Mouse (Mus musculus) testis, postnatal 14 days (tissue): Measurements from ENCODE around the gene Ptprr.

ENCODE experiments used
- DNase-seq: peaks from one replicate; pipeline ENCODE4 v3.0.0; 2021; ENCODE audit warnings: low spot score

Gene Ptprr

DNA sequence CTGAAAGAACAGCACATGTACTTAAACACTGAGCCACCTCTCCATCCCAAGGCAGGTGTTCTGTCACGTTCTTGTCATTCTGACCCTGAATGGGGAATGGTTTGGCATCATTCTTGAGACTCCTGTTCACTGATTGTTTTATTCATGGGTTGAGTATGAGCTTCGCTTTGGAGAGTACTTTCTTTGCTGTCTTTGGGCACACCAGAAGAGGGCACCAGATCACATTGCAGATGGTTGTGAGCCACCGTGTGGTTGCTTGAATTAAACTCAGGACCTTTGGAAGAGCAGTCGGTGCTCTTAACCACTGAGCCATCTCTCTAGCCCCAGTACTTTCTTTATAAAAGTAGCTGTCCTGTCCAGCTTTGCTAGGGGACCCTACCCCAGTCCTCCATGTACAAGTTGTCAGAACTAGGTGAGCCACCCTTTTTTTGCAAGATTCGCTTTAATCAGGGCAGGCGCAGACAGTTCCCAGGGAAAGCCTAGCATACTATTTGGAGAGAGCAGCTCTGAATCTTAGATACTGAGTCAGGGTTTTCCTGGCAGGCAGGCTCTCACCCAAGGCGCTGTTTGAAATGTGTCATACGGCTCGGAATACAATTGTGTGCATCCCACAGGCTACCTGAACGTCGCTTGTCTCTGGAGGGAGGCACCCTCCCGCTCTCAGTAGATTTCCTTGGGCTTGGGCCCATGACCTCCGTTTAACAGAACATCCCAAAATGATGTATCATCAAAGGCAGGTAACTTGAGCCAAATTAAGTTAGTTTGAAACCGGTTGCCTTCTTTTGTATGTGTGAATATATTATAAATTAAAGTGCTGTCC lies 178.8 kb downstream of the Ptprr start:
- DNase-seq = no peak

DNA sequence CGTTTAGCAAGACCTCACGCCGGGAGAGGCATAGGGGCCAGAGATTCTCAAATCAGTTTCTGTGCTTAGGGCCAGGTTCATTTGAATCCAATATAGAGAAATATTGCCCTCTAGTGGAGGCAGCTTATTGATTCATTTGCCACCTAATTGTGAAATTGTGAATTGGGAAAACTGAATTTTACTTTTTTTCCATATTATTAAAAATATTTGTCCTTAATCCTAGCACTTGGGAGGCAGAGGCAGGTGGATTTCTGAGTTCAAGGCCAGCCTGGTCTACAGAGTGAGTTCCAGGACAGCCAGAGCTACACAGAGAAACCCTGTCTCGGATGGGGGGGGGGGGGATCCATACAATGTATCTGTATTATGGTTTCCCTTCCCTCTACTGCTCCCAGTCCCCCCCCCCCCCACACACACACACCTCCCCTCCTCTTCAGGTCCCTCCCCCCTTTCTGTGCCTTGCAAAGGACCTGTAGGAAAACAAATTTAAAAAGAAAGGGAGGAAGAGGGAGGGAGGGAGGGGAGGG lies 179.5 kb downstream of the Ptprr start:
- no peak for DNase-seq

DNA sequence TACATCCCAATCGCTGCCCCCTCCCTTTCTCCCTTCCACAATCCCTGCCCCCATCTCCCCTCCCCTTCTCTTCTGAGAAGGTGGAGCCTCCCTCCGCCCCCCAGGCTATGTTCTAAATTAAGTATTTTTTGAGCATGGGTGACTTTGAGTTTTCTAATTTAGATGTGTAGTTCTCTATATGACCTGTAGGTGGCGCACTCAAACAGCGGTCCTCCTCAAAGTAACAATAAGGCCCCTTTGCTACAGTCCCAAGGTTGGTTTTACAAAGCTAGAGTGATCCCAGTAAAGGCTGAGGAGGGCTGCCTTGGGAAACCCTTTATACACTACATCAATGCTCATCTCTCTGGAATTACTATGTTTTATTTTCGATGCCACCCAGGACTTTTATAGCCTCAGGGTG lies 181.0 kb downstream of the Ptprr start:
- no peak for DNase-seq

DNA sequence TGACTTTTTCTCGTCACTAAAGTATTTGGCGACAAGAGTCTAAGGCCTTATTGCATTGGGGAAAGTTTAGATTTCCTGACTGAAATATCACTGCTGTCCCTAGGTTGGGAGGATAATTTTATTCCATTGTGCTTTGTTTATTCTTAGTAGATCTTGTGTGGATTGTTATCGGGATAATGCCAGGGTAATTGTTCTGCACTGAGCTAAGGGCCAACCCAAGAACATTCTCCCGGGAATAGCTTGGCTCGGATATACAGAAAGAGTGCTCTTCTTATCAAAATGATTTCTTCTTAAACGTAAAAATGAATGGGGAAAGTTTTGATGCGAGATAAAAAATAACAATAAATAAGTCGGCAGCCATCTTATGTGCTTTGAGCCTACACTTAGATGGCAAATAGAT lies 183.5 kb downstream of the Ptprr start:
- DNase-seq = no peak

DNA sequence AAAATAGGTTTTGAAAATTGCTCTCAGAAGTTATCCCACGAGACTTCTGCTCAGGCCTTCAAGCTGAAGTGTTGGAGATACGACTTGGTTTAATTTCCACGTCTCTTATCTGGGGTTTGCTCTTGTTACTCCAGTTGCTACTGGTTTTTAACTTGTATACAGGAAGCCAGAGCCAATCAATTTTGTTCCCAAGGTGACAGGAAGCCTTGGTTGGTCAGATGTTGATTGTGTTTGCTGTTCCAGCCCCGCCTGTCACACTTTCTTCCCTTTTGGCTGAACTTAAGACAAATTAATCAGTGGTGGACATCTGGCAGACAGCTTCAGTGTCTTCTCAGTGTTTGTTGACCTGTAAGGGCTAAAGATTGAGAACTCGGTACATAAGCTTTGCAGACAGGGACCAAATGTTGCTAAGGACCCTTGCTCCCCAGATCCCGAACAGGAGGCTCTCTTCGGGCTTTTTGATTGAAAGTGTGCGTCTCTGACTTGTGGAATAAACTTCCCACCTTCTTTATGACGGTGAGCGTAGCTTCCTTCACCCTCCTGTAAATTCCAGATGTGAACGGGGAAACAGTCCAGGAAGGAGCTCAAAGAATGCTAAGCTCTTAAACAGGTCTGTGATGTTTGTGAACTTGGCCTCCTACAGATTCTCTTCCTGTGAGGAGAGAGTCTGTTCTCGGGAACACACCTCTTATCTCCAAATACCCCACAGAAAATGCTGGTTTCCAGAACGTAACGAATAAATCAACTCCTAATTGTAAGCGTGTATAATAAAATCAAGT lies 187.8 kb downstream of the Ptprr start:
- DNase-seq = no peak

DNA sequence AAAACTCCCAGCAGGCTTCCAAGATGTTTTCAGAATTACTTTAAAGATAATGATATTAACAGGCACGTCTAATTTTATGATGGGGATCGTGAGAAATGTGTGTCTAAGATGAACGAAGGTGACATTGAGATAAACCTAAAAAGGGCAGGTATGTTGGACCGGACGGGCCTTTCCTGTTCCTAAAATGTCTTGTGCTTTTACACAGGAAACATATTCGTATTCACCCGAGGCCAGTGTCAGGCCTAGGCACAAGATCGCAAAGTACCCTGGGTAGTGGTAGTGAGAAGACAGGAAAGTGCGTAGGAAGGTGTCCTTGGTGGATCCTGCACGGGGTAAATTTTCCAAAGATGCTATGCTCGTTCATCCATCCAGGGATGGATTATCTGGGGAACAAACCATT lies 188.4 kb downstream of the Ptprr start:
- no peak for DNase-seq

DNA sequence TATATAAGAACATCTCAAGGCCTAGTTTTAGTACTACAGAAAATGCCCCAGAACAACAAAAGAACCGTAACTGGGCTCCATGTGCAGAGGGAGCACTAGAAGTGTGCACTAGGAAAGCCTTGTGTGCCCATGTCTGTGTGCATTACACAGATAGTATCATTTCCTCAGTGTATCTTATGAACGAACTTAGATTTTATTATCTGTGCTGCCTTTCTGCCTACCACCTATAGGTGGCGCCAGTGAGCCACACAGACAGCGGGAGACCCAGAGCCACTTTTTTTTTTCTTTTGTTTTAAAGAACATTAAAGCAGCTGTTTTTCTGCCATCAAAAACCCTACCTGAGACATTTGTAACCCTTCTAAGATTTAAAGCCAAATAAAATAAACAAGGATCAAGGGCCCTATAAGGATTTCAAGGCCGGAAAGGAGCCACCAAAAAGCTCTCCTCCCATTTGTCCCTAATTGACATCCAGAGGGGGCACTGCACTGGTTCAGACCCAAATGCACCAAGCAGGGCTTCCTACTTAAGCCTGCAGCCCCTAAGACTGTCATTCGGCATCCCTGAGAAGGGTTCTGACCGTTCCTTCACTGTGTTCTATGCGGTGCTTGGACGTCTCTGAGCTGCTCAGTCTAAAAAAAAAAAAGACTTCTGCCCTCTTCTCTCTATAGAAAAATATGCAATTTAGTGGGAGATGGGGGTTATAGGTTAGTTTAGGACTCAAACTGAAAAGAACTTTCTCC lies 190.1 kb downstream of the Ptprr start:
- no peak for DNase-seq

DNA sequence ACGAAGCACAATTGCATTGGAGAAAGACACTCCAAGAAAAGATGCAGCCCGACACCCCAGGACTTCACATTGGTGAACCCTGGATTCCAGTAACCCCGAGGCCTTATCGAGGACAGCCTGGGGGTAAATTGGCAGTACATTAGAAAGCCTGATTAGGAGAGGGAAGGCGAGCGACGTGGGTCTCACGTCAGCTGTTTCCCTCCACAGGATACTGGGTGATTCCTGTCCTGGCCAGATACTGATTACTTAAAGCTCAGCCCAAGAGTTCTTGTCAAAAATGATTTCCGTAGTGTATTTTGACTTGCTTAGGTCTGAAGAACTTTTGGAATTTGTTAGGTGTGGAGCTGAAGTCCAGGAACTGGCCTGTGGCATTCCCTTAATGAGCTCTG lies 190.7 kb downstream of the Ptprr start:
- DNase-seq = no peak

DNA sequence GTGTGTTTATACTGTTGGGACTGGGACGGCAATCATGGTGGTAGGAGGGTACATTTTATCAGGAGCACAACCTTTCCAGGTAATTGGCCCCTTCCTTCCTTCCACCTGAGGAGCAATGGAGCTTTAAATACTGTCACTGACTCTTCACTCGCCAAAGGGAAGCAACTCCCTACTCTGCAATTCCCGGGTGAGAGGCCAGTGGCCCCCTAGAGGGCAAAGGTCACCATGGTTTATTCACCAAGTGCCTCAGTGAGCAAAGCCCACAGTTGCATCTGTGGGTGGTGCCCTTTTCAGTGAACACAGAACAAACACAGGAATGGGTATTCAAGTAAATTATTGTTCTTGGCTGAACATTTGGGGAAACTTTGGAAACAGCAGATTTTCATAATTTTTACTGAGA lies 194.1 kb downstream of the Ptprr start:
- no peak for DNase-seq

DNA sequence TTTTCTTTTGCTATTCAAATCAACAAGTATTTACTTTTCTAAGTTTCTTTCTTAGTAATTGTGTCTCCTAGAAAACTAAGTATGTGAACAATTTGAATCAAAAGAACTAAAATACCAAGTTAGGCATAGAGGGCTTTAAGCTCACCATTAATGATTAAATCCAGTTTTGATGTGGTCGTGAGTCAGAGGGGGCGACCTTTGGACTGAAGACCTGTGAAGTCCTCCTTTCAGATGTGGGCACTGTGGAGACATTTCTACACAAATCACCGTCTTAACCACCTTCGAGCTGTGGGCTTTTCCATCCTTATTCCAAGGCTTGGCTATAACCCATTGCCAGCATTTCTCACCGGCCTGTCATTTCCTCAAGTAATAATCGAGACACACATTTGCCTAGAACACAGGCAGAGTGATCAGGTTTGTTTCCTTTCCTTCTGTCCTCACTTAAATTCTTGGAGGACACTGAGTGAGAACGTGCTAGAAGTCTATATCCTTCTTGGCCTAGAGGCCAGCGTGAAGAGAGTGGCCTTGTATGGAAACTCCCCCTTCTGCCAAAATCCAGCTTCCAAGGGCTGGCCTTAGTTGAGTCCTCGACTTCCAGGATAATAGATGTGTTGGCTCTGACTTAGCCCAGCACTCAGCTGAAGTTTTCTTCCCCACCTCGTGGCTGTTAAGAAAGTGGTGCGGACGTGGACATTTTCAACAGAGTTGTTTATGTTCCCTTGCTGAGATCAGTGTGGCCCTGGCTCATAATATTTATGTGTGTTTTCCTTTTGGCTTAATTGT lies 202.5 kb downstream of the Ptprr start:
- no peak for DNase-seq

DNA sequence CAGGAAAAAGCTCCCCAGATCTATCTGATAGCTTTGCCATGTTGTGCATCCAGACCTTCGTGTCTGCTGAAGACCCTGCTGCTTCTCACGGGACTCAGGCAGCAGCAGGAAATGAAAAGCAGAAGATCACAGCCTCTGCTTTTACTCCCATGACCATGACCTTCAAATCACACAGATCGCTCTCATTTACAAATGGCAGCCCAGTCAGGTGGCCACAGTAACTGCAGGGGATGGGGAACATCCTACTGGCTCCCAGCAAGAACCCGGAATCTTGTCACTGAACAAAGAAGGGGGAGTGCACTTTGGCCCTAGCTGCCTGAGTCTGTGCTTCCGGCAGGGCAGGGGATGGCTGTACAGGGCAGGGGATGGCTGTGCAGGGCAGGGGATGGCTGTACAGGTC lies 217.3 kb downstream of the Ptprr start:
- DNase-seq = no peak

DNA sequence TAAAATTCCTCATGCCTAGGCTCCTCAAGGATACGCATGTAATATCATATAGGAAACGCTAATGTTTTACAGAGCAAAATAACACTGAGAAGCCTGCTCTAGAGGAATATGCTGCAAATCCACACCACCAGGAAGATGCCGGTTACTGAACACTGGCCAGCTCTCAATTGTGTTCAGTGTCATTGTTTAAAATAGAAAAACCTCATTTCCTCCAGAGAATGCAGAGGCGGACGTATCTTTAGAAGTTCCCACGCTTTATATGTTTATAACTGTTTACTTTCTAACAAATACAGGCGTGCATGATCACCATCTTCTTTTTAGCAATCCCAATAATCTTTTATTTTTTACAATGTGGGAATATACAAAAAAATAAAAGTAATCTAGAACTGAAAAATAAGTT lies 224.2 kb downstream of the Ptprr start:
- DNase-seq = no peak

DNA sequence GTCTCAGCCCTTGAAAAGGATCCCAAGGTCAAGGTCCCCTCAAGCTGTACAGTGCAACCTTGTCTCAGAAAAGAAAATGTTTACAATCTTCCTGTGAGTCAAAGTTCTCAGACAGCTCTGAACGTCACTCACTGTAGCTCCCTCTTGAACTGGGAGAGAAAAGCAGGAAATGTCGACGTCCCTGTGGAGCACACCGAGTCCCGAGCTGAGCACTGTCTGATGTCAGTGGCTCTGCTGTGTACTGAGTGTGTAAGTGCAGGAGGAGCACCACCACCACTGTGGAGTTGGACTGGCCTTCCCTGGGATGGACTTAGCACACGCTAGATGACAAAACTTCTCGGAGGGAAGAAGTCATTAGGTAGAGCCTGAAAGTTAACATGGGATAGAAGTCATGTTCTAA lies 225.4 kb downstream of the Ptprr start:
- no peak for DNase-seq

DNA sequence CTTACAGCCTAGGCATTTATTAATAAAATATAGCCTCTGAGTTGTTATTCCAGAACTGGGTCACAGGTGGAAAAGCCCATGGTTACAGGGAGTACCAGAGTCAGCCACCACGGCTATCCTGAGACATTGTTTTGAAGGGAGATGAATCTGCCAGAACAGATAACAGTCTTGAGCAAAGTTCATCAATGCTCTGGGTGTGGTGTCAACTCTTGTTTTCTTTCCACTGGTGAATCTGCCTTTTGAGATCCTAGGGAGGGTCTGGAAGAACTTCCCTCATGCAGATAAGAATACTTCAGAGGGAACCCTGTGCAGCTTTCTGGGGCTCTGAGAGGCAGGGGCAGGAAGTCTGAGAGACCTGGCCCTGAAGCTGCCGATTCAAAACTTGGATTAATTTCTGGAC lies 227.6 kb downstream of the Ptprr start:
- no peak for DNase-seq

DNA sequence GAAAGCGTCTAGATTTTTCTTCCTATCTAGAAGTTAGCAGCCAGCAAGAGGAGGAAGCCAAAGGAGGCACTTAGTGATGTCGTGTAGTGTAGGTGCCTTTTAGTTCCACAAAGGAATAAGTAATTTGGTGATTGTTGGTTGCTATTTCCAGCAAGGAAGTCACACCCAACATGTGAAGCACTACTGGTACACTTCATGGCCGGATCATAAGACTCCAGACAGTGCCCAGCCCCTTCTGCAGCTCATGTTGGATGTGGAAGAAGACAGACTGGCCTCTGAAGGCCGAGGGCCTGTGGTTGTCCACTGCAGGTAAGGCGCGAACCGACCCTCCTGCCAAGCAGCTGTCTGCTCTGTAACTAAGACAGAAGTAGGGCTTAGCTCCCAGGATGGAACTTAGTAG lies 234.7 kb downstream of the Ptprr start:
- DNase-seq = no peak

DNA sequence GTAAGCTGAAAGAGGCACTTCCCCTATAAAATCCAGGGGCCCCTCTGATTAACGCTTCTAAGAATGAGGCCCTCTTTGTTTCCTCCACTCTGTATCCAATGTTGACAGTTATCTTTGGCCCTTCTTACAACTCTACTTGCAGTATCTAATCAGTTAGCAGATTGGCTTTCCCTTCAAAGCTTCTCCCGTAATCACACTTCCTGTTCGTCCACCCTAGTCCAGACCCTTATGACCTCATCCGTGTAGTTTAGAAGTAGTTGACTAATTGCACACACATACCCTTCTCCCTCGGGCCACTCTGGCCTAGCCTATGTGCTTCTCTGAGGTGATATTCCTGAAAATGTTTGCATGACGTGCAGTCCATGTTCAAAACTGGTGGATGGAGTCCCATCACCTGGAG lies 236.0 kb downstream of the Ptprr start:
- DNase-seq = no peak

DNA sequence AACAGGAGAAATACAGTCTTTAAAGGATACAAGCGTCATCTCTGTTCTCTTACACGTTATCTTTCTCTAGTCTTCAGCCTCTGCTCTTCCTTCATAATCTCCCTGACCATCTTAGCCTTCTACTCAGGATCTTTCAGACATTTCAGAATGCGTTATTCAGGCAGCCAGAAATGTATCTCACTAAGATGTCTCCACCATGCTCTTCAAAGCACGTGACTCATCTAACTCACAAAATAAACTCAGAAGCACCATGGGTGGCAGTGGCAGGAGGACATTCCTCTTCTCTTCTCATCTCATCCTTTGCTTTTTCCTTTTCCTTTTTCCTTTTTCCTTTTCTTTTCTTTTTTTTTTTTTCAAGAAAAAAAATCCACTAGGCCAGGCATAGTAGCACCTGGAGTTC lies 241.3 kb downstream of the Ptprr start:
- no peak for DNase-seq

DNA sequence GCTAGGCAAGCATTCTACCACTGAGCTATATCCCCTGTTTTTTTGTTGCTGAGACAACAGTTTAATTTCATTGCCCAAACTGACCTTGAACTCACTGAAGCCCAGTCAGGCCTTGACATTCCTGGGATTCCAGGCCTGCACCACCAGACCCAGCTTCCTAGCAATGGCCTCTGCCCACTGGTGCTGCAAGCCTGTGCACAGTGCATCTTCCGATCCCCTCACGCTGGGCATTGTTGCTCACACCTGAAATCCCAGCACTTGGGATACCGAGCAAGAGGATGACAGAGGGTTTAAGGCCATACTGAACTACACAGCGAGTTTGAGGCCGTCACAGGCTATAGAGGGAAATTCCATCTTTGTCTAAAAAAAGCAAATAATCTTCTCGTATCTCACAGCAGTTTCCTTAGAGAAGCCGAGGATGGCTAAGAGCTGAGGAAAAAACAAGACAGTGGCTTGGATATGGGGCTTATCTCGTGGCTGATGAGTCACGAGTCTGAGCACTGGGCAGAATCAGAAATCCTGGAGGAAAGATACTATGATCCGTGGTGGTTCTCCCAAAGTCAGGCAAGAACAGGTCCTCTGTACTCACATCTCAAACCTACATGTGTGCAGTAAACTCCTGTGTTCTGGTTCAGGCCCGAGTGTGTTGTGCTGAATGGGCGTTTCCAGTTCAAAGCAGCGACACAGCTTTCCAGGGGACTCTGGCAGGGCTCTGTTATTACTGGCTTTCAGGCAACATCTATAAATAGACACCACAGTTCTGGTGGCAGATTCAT lies 242.8 kb downstream of the Ptprr start:
- DNase-seq = no peak

DNA sequence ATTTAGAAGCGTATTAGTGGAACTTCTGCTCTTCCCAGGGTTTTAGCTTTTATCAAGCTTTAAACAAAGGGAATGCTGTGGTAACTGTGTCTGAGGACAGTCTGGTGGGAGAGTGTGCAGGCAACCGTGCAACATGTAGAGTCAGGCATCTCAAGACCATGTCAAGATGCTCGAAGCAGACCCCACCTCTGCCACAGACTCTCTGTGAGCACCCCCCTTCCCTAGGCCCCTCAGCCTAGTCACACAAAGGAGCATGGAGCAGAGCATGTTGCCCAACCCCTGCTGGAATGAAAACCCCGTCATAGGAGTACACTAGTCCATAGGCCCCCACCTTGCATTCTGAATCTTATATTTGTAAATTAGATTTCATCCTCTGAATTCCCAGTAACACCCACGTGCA lies 243.5 kb downstream of the Ptprr start:
- no peak for DNase-seq

DNA sequence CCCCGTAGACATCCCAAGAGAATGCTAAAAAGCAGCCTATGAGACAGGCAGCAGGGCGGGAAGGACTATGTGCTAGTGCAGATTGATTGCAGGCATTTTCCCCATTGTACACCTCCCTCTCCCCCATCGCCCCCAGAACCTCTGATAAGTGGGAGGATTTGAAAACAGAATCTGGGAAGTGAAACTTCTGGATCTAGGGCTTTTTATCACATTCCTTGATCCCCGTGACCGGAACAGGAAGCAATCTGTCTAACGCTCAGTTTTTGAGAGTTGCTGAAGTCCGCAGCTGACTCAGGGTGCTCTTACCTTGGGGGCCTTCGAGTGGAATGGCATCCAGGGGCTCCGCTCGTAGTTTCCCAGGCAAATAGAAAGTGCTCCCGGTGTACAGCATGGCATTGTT lies 246.5 kb downstream of the Ptprr start:
- no peak for DNase-seq
